In the genomic region with DNA sequence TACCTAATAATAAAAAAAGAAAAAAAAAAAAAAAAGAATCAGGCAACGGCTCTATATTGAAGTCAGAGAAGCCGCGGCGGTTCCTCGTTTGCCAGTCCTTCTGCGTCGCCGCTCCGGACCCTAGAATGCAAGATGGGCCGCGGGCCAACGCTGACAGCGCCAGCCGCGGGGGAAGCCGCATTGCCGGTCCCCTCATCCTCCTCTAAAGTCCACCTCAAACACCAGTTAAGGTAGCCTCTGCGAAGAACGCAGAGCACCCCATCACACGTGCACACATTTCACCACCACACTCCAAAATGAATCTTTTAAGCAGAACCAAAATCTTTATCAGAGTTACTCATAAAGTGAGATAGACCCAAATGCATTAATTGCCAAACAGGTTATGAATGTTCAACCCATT, we compare ENCODE assay signal across 7 mouse cellular contexts.
DNase-seq lines count a peak whose midpoint lies in the region; ATAC-seq and TF ChIP-seq lines count a peak whose summit lies in the region.
"Not testable (repeated sequence)": the region's sequence is repeated elsewhere in the genome, so short reads cannot be mapped to it uniquely, and the experiment has no call there.

No protein-coding gene starts in this region.

- TF ChIP-seq POLR2A in cerebellum, adult 2 months (IDR thresholded peaks at IDR 0.05; ENCODE audit: borderline replicate concordance, insufficient read depth, low read length) = not testable (repeated sequence)

- DNase-seq in adrenal gland, adult 18-20 months (ENCODE audit: low spot score in 2 of 2) = peak; percentile 2 to 20
- DNase-seq in cerebellum, adult 2 months = peak; percentile 9 to 18
- peak; percentile 2 to 5 for DNase-seq in heart, postnatal 14 days
- DNase-seq in kidney, postnatal 14 days = peak; percentile 2
- peak; percentile 4 for DNase-seq in testis, postnatal 14 days (ENCODE audit: low spot score)

- not testable (repeated sequence) for TF ChIP-seq CTCF in cerebellum, adult 2 months (IDR thresholded peaks at IDR 0.05; ENCODE audit: borderline replicate concordance, insufficient read depth, low read depth, low read length)

- WGBS in cerebellum, adult 2 months = 80% methylated on average over 20 of the region's 20 CpGs

- H3K27me3 ChIP-seq in cerebellum, adult 2 months (ENCODE audit: control insufficient read depth, insufficient read depth, low read length) = not testable (repeated sequence)

- H3K4me1 ChIP-seq in cerebellum, adult 2 months (ENCODE audit: control insufficient read depth, insufficient read depth, low read length) = not testable (repeated sequence)

- H3K27ac ChIP-seq in cerebellum, adult 2 months (ENCODE audit: insufficient read depth, low read length) = not testable (repeated sequence)

- peak; percentile 73 for ATAC-seq in common myeloid progenitor, adult 5-6 weeks (replicated peaks; ENCODE audit: low read depth, poor library complexity, severe bottlenecking)
- 0 out of 2 replicates have a peak, but pooled peaks have one; percentile 59 for ATAC-seq in monocyte, adult 5-6 weeks (replicated peaks; ENCODE audit: insufficient number of reproducible peaks, low FRiP score, low TSS enrichment, poor library complexity, severe bottlenecking)

- not testable (repeated sequence) for H3K4me3 ChIP-seq in cerebellum, adult 2 months (replicated peaks; ENCODE audit: insufficient read depth, low read depth, low read length)

- intact Hi-C loops in heart, postnatal 14 days (cut with DNase I) = not testable (repeated sequence)
